Mouse (Mus musculus): ENCODE data around the gene Mus81. TPM values are rescaled to one million over a fixed set of nuclear protein-coding genes. Genes with fewer than 3 reads are reported as not detected.
A peak's percentile ranks its signal among the peaks of the same experiment; 100 is the strongest.

Gene Mus81
- total and polyA plus RNA-seq, 3 experiments: 16.0 to 38.0 (median 19.5) TPM

DNA sequence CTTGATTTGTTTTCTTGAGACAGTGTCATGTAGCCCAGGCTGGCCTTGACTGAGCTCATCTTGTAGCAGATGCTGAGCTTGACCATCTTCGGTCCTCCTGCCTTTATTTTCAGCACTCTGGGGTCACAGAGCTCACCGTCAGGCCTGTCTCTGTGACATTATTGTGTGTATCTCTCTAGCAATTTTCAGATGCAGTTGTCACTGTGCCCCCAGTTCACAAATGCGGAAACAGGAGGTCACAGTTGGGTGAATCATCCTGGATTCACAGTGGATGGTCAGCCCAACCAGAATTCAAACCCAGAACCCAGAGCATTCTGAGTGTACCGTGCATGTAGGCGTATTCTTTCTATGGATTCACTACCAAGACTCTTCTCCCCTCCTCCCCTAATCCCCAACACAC, 42.5 kb downstream of the Mus81 start:
- DNase-seq (ENCODE audit: low spot score) (no peak), ATAC-seq (ENCODE audit: extremely low read depth, insufficient number of reproducible peaks, low FRiP score, poor library complexity, severe bottlenecking) (no peak)
- Histone ChIP-seq H3K27me3 (ENCODE audit: insufficient read depth, low read length) (peaks cover 40% of the 10 kb centered on the region), H3K36me3 (replicated peaks) (peaks cover 11% of the 10 kb centered on the region), H3K4me1 (ENCODE audit: insufficient read depth, low read depth, low read length) (peaks cover 30% of the 10 kb centered on the region), H3K9me3 (replicated peaks) (no peaks in the 10 kb centered on the region), H3K4me3 (ENCODE audit: low read depth, low read length) (no peak overlapping the region)
- TF ChIP-seq TAL1 (conservative IDR thresholded peaks at IDR 0.05; ENCODE audit: low read depth, low read length) (no peak), GATA2 (IDR thresholded peaks at IDR 0.05; ENCODE audit: borderline replicate concordance, low read depth, low read length) (no peak), CTCF (IDR thresholded peaks at IDR 0.05; ENCODE audit: low read depth, low read length) (no peak), GATA1 (IDR thresholded peaks at IDR 0.05; ENCODE audit: borderline replicate concordance, low read length) (no peak), POLR2AphosphoS5 (IDR thresholded peaks at IDR 0.05; ENCODE audit: insufficient replicate concordance, low read depth, low read length) (no peak)

DNA sequence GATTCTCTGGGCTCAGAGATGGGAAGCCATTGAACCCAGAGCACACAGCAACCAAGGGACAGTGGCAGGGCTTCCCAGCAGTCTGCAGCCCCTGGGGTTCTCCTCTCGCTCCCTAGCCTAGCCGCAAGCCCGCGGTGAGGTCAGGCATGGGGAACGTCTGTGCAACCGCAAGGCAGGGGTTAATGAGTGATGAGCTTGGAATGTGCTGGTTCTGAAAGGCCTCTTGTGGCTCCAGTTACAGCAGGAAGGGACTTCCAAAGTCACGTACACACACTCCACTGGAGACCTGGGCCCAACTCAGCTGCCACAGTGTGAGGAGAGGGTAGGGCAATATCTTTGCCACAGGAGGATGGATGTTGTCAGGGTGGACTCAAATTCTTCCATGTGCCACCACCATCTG, 43.2 kb downstream of the Mus81 start:
- DNase-seq (ENCODE audit: low spot score): no peak
- Histone ChIP-seq H3K36me3 (replicated peaks) (peaks cover 4% of the 10 kb centered on the region), H3K27me3 (ENCODE audit: insufficient read depth, low read length) (peaks cover 45% of the 10 kb centered on the region), H3K4me1 (ENCODE audit: insufficient read depth, low read depth, low read length) (peaks cover 28% of the 10 kb centered on the region), H3K9me3 (replicated peaks) (peaks cover 6% of the 10 kb centered on the region), H3K4me3 (ENCODE audit: low read depth, low read length) (no peak overlapping the region)
- TF ChIP-seq CTCF (IDR thresholded peaks at IDR 0.05; ENCODE audit: low read depth, low read length) (no peak), GATA2 (IDR thresholded peaks at IDR 0.05; ENCODE audit: borderline replicate concordance, low read depth, low read length) (no peak), TAL1 (conservative IDR thresholded peaks at IDR 0.05; ENCODE audit: low read depth, low read length) (no peak)
- ATAC-seq (ENCODE audit: extremely low read depth, insufficient number of reproducible peaks, low FRiP score, poor library complexity, severe bottlenecking): no peak

DNA sequence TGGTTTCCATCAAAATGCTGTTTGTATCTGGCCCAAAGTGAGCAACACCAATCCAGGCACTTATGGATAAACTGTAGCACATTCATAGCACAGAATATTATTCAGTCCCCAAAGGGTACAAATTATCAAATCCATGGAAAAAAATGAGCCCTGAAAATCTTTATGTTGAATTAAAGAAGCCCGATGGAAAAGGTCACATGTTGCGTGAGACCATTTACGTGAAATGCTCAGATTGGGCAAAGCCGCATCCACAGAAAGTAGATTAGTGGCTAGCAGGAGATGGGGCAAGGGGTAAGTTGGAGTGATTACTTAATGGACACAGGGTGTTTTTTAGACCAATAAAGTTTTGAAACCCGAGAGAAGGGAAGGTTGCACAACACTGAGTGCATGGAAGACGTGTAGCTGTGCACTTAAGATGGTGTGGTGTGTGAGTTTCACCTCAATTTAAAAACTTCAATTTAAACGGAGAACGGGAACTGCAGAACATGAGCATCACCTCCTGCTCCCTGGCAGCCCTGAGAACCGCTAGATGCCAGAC, 43.8 kb downstream of the Mus81 start:
- peaks cover 1% of the 10 kb centered on the region for H3K36me3 ChIP-seq (replicated peaks)
- ATAC-seq (ENCODE audit: extremely low read depth, insufficient number of reproducible peaks, low FRiP score, poor library complexity, severe bottlenecking): no peak
- peaks cover 6% of the 10 kb centered on the region for H3K9me3 ChIP-seq (replicated peaks)
- no peak overlapping the region for H3K4me3 ChIP-seq (ENCODE audit: low read depth, low read length)
- peaks cover 45% of the 10 kb centered on the region for H3K27me3 ChIP-seq (ENCODE audit: insufficient read depth, low read length)
- peaks cover 25% of the 10 kb centered on the region for H3K4me1 ChIP-seq (ENCODE audit: insufficient read depth, low read depth, low read length)
- no peak for DNase-seq (ENCODE audit: low spot score)
- TF ChIP-seq POLR2AphosphoS5 (IDR thresholded peaks at IDR 0.05; ENCODE audit: insufficient replicate concordance, low read depth, low read length): no peak
- TF ChIP-seq GATA2 (IDR thresholded peaks at IDR 0.05; ENCODE audit: borderline replicate concordance, low read depth, low read length): no peak
- no peak for TF ChIP-seq GATA1 (IDR thresholded peaks at IDR 0.05; ENCODE audit: borderline replicate concordance, low read length)
- no peak for TF ChIP-seq TAL1 (conservative IDR thresholded peaks at IDR 0.05; ENCODE audit: low read depth, low read length)
- TF ChIP-seq CTCF (IDR thresholded peaks at IDR 0.05; ENCODE audit: low read depth, low read length): no peak

DNA sequence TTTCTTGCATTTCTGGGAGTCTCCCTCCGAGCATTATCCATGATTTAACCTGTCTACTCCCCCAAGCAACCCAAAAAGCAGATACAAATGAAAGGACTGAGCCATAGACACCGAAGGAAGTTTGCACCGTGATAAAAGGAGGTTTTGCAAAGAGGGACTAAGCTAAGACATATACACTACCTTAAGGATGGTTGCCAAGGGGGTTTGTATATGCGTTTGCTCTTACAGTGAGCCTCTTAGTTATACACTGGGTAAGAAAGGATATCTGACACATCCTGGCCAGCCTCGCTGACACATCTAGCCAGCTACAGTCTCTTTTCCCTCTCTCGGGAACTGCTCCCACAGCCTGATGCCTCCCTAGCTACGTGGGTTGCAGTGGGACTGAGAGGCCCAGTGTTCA, 54.3 kb downstream of the Mus81 start:
- peak overlapping the region; percentile 70; the same call in 1 of the 2 replicates for H3K4me3 ChIP-seq (ENCODE audit: low read depth, low read length)
- DNase-seq (ENCODE audit: low spot score): no peak
- ATAC-seq (ENCODE audit: extremely low read depth, insufficient number of reproducible peaks, low FRiP score, poor library complexity, severe bottlenecking): no peak
- no peaks in the 10 kb centered on the region for H3K9me3 ChIP-seq (replicated peaks)
- peaks cover 26% of the 10 kb centered on the region for H3K27me3 ChIP-seq (ENCODE audit: insufficient read depth, low read length)
- peaks cover 26% of the 10 kb centered on the region for H3K4me1 ChIP-seq (ENCODE audit: insufficient read depth, low read depth, low read length)
- TF ChIP-seq GATA2 (IDR thresholded peaks at IDR 0.05; ENCODE audit: borderline replicate concordance, low read depth, low read length) (no peak), POLR2AphosphoS5 (IDR thresholded peaks at IDR 0.05; ENCODE audit: insufficient replicate concordance, low read depth, low read length) (no peak), TAL1 (conservative IDR thresholded peaks at IDR 0.05; ENCODE audit: low read depth, low read length) (no peak), CTCF (IDR thresholded peaks at IDR 0.05; ENCODE audit: low read depth, low read length) (no peak), GATA1 (IDR thresholded peaks at IDR 0.05; ENCODE audit: borderline replicate concordance, low read length) (no peak)
- peaks cover 15% of the 10 kb centered on the region for H3K36me3 ChIP-seq (replicated peaks)

DNA sequence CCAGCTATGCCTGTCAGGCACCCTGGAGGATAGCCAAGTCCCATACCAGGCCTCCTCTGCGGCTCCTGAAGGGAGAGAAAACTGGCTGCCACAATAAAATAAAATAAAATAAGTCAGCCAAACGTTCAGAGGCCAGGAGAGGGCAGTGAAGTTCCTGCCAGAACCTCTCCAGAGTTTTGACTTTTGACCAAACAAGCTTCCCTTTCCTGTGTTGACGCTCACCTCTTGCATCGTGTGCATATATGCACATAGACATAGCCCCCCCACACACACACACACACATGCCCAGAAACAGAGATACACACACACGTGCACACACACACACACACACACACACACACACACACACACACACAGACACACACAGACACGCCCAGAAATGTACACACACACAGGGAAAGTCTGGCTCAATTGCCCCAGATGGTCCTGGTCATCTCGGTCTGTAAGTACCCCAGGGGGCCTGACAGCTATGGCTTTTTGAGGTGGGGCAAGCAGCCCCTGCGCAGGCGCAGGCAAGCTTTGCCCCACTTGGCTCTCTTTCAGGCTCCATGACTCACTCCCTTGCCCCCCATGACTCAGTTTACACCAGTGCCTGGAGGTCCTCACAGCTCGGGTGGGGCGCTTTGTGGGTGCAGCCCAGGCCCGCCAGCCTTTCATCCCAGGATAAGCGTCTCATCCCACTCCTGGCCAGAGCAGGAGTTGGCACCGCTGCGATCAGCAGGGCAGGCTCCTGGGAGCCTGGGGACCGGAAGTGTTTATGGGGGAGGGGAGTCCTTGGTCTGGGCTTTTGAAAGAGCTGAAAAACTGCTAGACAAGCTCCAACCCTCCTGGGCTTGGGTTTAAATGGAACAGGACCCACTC, 55.0 kb downstream of the Mus81 start:
- peaks cover 26% of the 10 kb centered on the region for H3K27me3 ChIP-seq (ENCODE audit: insufficient read depth, low read length)
- TF ChIP-seq POLR2AphosphoS5 (IDR thresholded peaks at IDR 0.05; ENCODE audit: insufficient replicate concordance, low read depth, low read length) (no peak), CTCF (IDR thresholded peaks at IDR 0.05; ENCODE audit: low read depth, low read length) (no peak), GATA2 (IDR thresholded peaks at IDR 0.05; ENCODE audit: borderline replicate concordance, low read depth, low read length) (no peak), TAL1 (conservative IDR thresholded peaks at IDR 0.05; ENCODE audit: low read depth, low read length) (no peak), GATA1 (IDR thresholded peaks at IDR 0.05; ENCODE audit: borderline replicate concordance, low read length) (no peak)
- H3K36me3 ChIP-seq (replicated peaks): peaks cover 21% of the 10 kb centered on the region
- DNase-seq (ENCODE audit: low spot score) (peak; percentile 52), ATAC-seq (ENCODE audit: extremely low read depth, insufficient number of reproducible peaks, low FRiP score, poor library complexity, severe bottlenecking) (peak; percentile 28; the same call in 1 of the 2 replicates)
- H3K9me3 ChIP-seq (replicated peaks): no peaks in the 10 kb centered on the region
- H3K4me1 ChIP-seq (ENCODE audit: insufficient read depth, low read depth, low read length): peaks cover 28% of the 10 kb centered on the region
- H3K4me3 ChIP-seq (ENCODE audit: low read depth, low read length): peak overlapping the region; percentile 70

Other genes with a start within 250 kb of the Mus81 start
Only the 20 nearest of the 30 such genes appear.
- not detected in 2 replicates for gene Cst6, start 138.8 kb downstream of the Mus81 start, total RNA-seq (2014; fragmentation: Nextera tagmentation)
- gene Cst6, start 138.8 kb downstream of the Mus81 start, total RNA-seq (2017): 0.05 and 0.06 TPM in 2 replicates
- not detected in 2 replicates for gene Cst6, start 138.8 kb downstream of the Mus81 start, polyA plus RNA-seq (2012)
- 38.5 and 40.9 TPM in 2 replicates for gene Eif1ad, start 121.7 kb downstream of the Mus81 start, total RNA-seq (2014; fragmentation: Nextera tagmentation)
- 55.0 and 58.4 TPM in 2 replicates for gene Eif1ad, start 121.7 kb downstream of the Mus81 start, total RNA-seq (2017)
- gene Eif1ad, start 121.7 kb downstream of the Mus81 start, polyA plus RNA-seq (2012): 96.0 and 100 TPM in 2 replicates
- gene Banf1, start 121.2 kb downstream of the Mus81 start, total RNA-seq (2014; fragmentation: Nextera tagmentation): 329 and 422 TPM in 2 replicates
- gene Banf1, start 121.2 kb downstream of the Mus81 start, total RNA-seq (2017): 35.1 and 42.1 TPM in 2 replicates
- 210 and 227 TPM in 2 replicates for gene Banf1, start 121.2 kb downstream of the Mus81 start, polyA plus RNA-seq (2012)
- gene Sart1, start 99.7 kb downstream of the Mus81 start, total RNA-seq (2014; fragmentation: Nextera tagmentation): 39.6 and 40.5 TPM in 2 replicates
- 68.7 and 75.5 TPM in 2 replicates for gene Sart1, start 99.7 kb downstream of the Mus81 start, total RNA-seq (2017)
- gene Sart1, start 99.7 kb downstream of the Mus81 start, polyA plus RNA-seq (2012): 183 and 195 TPM in 2 replicates
- 1.3 TPM in 1 of 2 replicates, not detected in the other for gene Tsga10ip, start 85.9 kb downstream of the Mus81 start, total RNA-seq (2014; fragmentation: Nextera tagmentation)
- 0.11 TPM in 1 of 2 replicates, not detected in the other for gene Tsga10ip, start 85.9 kb downstream of the Mus81 start, total RNA-seq (2017)
- gene Tsga10ip, start 85.9 kb downstream of the Mus81 start, polyA plus RNA-seq (2012): 0.74 and 1.5 TPM in 2 replicates
- 44.6 and 46.0 TPM in 2 replicates for gene Drap1, start 63.4 kb downstream of the Mus81 start, total RNA-seq (2014; fragmentation: Nextera tagmentation)
- gene Drap1, start 63.4 kb downstream of the Mus81 start, total RNA-seq (2017): 81.5 and 87.0 TPM in 2 replicates
- gene Drap1, start 63.4 kb downstream of the Mus81 start, polyA plus RNA-seq (2012): 305 and 329 TPM in 2 replicates
- 29.8 and 30.5 TPM in 2 replicates for gene AI837181, start 63.3 kb downstream of the Mus81 start, total RNA-seq (2014; fragmentation: Nextera tagmentation)
- 10.2 and 10.5 TPM in 2 replicates for gene AI837181, start 63.3 kb downstream of the Mus81 start, total RNA-seq (2017)
- 59.5 and 68.5 TPM in 2 replicates for gene AI837181, start 63.3 kb downstream of the Mus81 start, polyA plus RNA-seq (2012)
- gene Fosl1, start 40.9 kb downstream of the Mus81 start, total RNA-seq (2014; fragmentation: Nextera tagmentation): 0.90 and 3.0 TPM in 2 replicates
- 1.9 and 2.3 TPM in 2 replicates for gene Fosl1, start 40.9 kb downstream of the Mus81 start, total RNA-seq (2017)
- gene Fosl1, start 40.9 kb downstream of the Mus81 start, polyA plus RNA-seq (2012): 3.4 and 3.6 TPM in 2 replicates
- 1.9 and 3.3 TPM in 2 replicates for gene Ccdc85b, start 30.5 kb downstream of the Mus81 start, total RNA-seq (2014; fragmentation: Nextera tagmentation)
- gene Ccdc85b, start 30.5 kb downstream of the Mus81 start, total RNA-seq (2017): 3.0 and 4.1 TPM in 2 replicates
- gene Ccdc85b, start 30.5 kb downstream of the Mus81 start, polyA plus RNA-seq (2012): 13.1 and 16.9 TPM in 2 replicates
- 50.8 and 53.9 TPM in 2 replicates for gene Fibp, start 27.8 kb downstream of the Mus81 start, total RNA-seq (2014; fragmentation: Nextera tagmentation)
- gene Fibp, start 27.8 kb downstream of the Mus81 start, total RNA-seq (2017): 71.8 and 104 TPM in 2 replicates
- 42.8 and 162 TPM in 2 replicates for gene Fibp, start 27.8 kb downstream of the Mus81 start, polyA plus RNA-seq (2012)
- gene Ctsw, start 19.9 kb downstream of the Mus81 start, total RNA-seq (2014; fragmentation: Nextera tagmentation): not detected in 2 replicates
- not detected in 2 replicates for gene Ctsw, start 19.9 kb downstream of the Mus81 start, total RNA-seq (2017)
- not detected in 2 replicates for gene Ctsw, start 19.9 kb downstream of the Mus81 start, polyA plus RNA-seq (2012)
- 4.1 and 6.7 TPM in 2 replicates for gene Efemp2, start 14.4 kb downstream of the Mus81 start, total RNA-seq (2014; fragmentation: Nextera tagmentation)
- gene Efemp2, start 14.4 kb downstream of the Mus81 start, total RNA-seq (2017): 4.6 and 6.6 TPM in 2 replicates
- 3.0 and 3.1 TPM in 2 replicates for gene Efemp2, start 14.4 kb downstream of the Mus81 start, polyA plus RNA-seq (2012)
- gene Cfl1, start 2.1 kb upstream of the Mus81 start, total RNA-seq (2014; fragmentation: Nextera tagmentation): 1,228 and 1,288 TPM in 2 replicates
- 1,086 and 1,192 TPM in 2 replicates for gene Cfl1, start 2.1 kb upstream of the Mus81 start, total RNA-seq (2017)
- 853 and 1,308 TPM in 2 replicates for gene Cfl1, start 2.1 kb upstream of the Mus81 start, polyA plus RNA-seq (2012)
- 0.73 and 4.0 TPM in 2 replicates for gene 1700020D05Rik, start 15.4 kb upstream of the Mus81 start, total RNA-seq (2014; fragmentation: Nextera tagmentation)
- 2.1 and 2.7 TPM in 2 replicates for gene 1700020D05Rik, start 15.4 kb upstream of the Mus81 start, total RNA-seq (2017)
- gene 1700020D05Rik, start 15.4 kb upstream of the Mus81 start, polyA plus RNA-seq (2012): 0.12 and 0.36 TPM in 2 replicates
- gene Snx32, start 22.1 kb upstream of the Mus81 start, total RNA-seq (2014; fragmentation: Nextera tagmentation): 9.8 and 12.6 TPM in 2 replicates
- gene Snx32, start 22.1 kb upstream of the Mus81 start, total RNA-seq (2017): 12.0 and 13.3 TPM in 2 replicates
- 1.6 and 2.0 TPM in 2 replicates for gene Snx32, start 22.1 kb upstream of the Mus81 start, polyA plus RNA-seq (2012)
- not detected in 2 replicates for gene Ovol1, start 72.2 kb upstream of the Mus81 start, total RNA-seq (2014; fragmentation: Nextera tagmentation)
- 0.05 and 0.06 TPM in 2 replicates for gene Ovol1, start 72.2 kb upstream of the Mus81 start, total RNA-seq (2017)
- not detected in 2 replicates for gene Ovol1, start 72.2 kb upstream of the Mus81 start, polyA plus RNA-seq (2012)
- 8.5 and 11.0 TPM in 2 replicates for gene Ap5b1, start 79.6 kb upstream of the Mus81 start, total RNA-seq (2014; fragmentation: Nextera tagmentation)
- 5.5 and 6.5 TPM in 2 replicates for gene Ap5b1, start 79.6 kb upstream of the Mus81 start, total RNA-seq (2017)
- 15.5 and 16.4 TPM in 2 replicates for gene Ap5b1, start 79.6 kb upstream of the Mus81 start, polyA plus RNA-seq (2012)
- 19.7 and 30.8 TPM in 2 replicates for gene Rnaseh2c, start 113.5 kb upstream of the Mus81 start, total RNA-seq (2014; fragmentation: Nextera tagmentation)
- 75.5 and 103 TPM in 2 replicates for gene Rnaseh2c, start 113.5 kb upstream of the Mus81 start, total RNA-seq (2017)
- gene Rnaseh2c, start 113.5 kb upstream of the Mus81 start, polyA plus RNA-seq (2012): 277 and 315 TPM in 2 replicates
- gene Kat5, start 121.8 kb upstream of the Mus81 start, total RNA-seq (2014; fragmentation: Nextera tagmentation): 40.1 and 43.0 TPM in 2 replicates
- gene Kat5, start 121.8 kb upstream of the Mus81 start, total RNA-seq (2017): 100 and 106 TPM in 2 replicates
- 81.9 and 86.0 TPM in 2 replicates for gene Kat5, start 121.8 kb upstream of the Mus81 start, polyA plus RNA-seq (2012)
- 43.2 and 60.7 TPM in 2 replicates for gene Rela, start 149.1 kb upstream of the Mus81 start, total RNA-seq (2014; fragmentation: Nextera tagmentation)
- gene Rela, start 149.1 kb upstream of the Mus81 start, total RNA-seq (2017): 33.0 and 37.9 TPM in 2 replicates
- gene Rela, start 149.1 kb upstream of the Mus81 start, polyA plus RNA-seq (2012): 77.0 and 108 TPM in 2 replicates

Data from G1E (cell line).